ENCODE assay signal across 11 mouse cellular contexts in genomic region chr7:34355629-34356028, GRCm38 (mm10). TPM values are rescaled to one million over a fixed set of nuclear protein-coding genes. Genes with fewer than 3 reads are reported as not detected.
DNase-seq lines count a peak whose midpoint lies in the region; ATAC-seq and TF ChIP-seq lines count a peak whose summit lies in the region.
"Had no signal": no experiment of that assay in that cellular context is flagged by ENCODE, and none has a peak within 500 bp of the region (broad histone marks: within the 10 kb centered on the region; RNA-seq: fewer than 3 reads in every experiment).

No protein-coding gene starts in this region.

- DNase-seq in embryo, embryonic 10.5 days (ENCODE audit: low spot score), result peak; percentile 42
- no peak for DNase-seq in embryo, embryonic 9.5 days (ENCODE audit: extremely low spot score)
- DNase-seq in kidney, postnatal 14 days, result peak; percentile 16
- DNase-seq in kidney, adult 18-20 months, result no peak
- DNase-seq in lung, postnatal 10 days, result peak; percentile 43
- no peak for DNase-seq in spleen, postnatal 4 days (ENCODE audit: low spot score in 2 of 2)
- DNase-seq in midbrain, embryonic 11.5 days (ENCODE audit: low spot score, missing footprints), result no peak

- TF ChIP-seq CTCF in E14TG2a.4 (conservative IDR thresholded peaks at IDR 0.05; ENCODE audit: low read length), result peak; percentile 46

- H3K27ac ChIP-seq in midbrain, embryonic 11.5 days (ENCODE audit: low read depth, low read length), result no peak overlapping the region
- H3K27ac ChIP-seq: heart, embryonic 15.5 days; neural tube, embryonic 15.5 days; stomach, embryonic 15.5 days had no signal

- H3K9ac ChIP-seq in midbrain, embryonic 11.5 days (ENCODE audit: low read length), result no peak overlapping the region
- H3K9ac ChIP-seq: heart, embryonic 15.5 days; neural tube, embryonic 15.5 days; stomach, embryonic 15.5 days had no signal

- H3K4me3 ChIP-seq in E14TG2a.4 (replicated peaks; ENCODE audit: low read length), result no peak overlapping the region
- no peak overlapping the region for H3K4me3 ChIP-seq in midbrain, embryonic 11.5 days (ENCODE audit: low read depth, low read length)
- H3K4me3 ChIP-seq: heart, embryonic 15.5 days; neural tube, embryonic 15.5 days; stomach, embryonic 15.5 days had no signal

- no peaks in the 10 kb centered on the region for H3K9me3 ChIP-seq in E14TG2a.4 (ENCODE audit: low read length)
- H3K9me3 ChIP-seq in midbrain, embryonic 11.5 days (ENCODE audit: control insufficient read depth, low read length), result no peaks in the 10 kb centered on the region
- H3K9me3 ChIP-seq: heart, embryonic 15.5 days; neural tube, embryonic 15.5 days; stomach, embryonic 15.5 days had no signal

- no peaks in the 10 kb centered on the region for H3K4me1 ChIP-seq in E14TG2a.4 (replicated peaks; ENCODE audit: low read depth, low read length)
- H3K4me1 ChIP-seq in midbrain, embryonic 11.5 days (ENCODE audit: control insufficient read depth, insufficient read depth, low read length), result no peaks in the 10 kb centered on the region
- H3K4me1 ChIP-seq: heart, embryonic 15.5 days; neural tube, embryonic 15.5 days; stomach, embryonic 15.5 days had no signal

- no peak for ATAC-seq in midbrain, embryonic 11.5 days (ENCODE audit: low FRiP score)

- H3K36me3 ChIP-seq in E14TG2a.4 (ENCODE audit: insufficient read depth, low read length), result peaks cover 77% of the 10 kb centered on the region
- peaks cover 11% of the 10 kb centered on the region for H3K36me3 ChIP-seq in midbrain, embryonic 11.5 days (ENCODE audit: control insufficient read depth, insufficient read depth, low read length)

- 93% methylated on average over 4 of the region's 4 CpGs for WGBS in midbrain, embryonic 11.5 days

- no peak overlapping the region for H3K4me2 ChIP-seq in midbrain, embryonic 11.5 days
- H3K4me2 ChIP-seq: heart, embryonic 15.5 days; neural tube, embryonic 15.5 days; stomach, embryonic 15.5 days had no signal

- no peaks in the 10 kb centered on the region for H3K27me3 ChIP-seq in E14TG2a.4 (ENCODE audit: insufficient read depth, low read length)
- no peaks in the 10 kb centered on the region for H3K27me3 ChIP-seq in midbrain, embryonic 11.5 days (ENCODE audit: control insufficient read depth, insufficient read depth, low read length)
- H3K27me3 ChIP-seq: heart, embryonic 15.5 days; neural tube, embryonic 15.5 days; stomach, embryonic 15.5 days had no signal

RNA-seq across cellular contexts. Expression of gene Lsm14a, which starts 37.5 kb away (rescaled TPM):
- 76.2 and 77.5 TPM in 2 replicates for polyA plus RNA-seq in midbrain, embryonic 11.5 days (2014; fragmentation: Nextera tagmentation; extraction: Ambion mirVana)

RNA-seq across cellular contexts. Expression of gene 4931406P16Rik, which starts 42.3 kb away (rescaled TPM):
- 27.4 and 29.8 TPM in 2 replicates for polyA plus RNA-seq in midbrain, embryonic 11.5 days (2014; fragmentation: Nextera tagmentation; extraction: Ambion mirVana)

Comparison
In these comparisons a context has a peak if more than half of its experiments do, and no peak if none do; other contexts are left out.
1. DNase-seq: peak in embryo, embryonic 10.5 days (single experiment), kidney, postnatal 14 days (single experiment) and lung, postnatal 10 days (single experiment); none in embryo, embryonic 9.5 days (single experiment), kidney, adult 18-20 months (single experiment), spleen, postnatal 4 days (0 of 2) and midbrain, embryonic 11.5 days (single experiment).